Mouse (Mus musculus): ENCODE measurements around the gene Prkd1. TPM values are rescaled to one million over a fixed set of nuclear protein-coding genes. Genes with fewer than 3 reads are reported as not detected.
A peak's percentile ranks its signal among the peaks of the same experiment; 100 is the strongest.

Gene Prkd1
- 1.5 and 3.0 TPM in 2 replicates for total RNA-seq (2012; rRNA removed)

DNA sequence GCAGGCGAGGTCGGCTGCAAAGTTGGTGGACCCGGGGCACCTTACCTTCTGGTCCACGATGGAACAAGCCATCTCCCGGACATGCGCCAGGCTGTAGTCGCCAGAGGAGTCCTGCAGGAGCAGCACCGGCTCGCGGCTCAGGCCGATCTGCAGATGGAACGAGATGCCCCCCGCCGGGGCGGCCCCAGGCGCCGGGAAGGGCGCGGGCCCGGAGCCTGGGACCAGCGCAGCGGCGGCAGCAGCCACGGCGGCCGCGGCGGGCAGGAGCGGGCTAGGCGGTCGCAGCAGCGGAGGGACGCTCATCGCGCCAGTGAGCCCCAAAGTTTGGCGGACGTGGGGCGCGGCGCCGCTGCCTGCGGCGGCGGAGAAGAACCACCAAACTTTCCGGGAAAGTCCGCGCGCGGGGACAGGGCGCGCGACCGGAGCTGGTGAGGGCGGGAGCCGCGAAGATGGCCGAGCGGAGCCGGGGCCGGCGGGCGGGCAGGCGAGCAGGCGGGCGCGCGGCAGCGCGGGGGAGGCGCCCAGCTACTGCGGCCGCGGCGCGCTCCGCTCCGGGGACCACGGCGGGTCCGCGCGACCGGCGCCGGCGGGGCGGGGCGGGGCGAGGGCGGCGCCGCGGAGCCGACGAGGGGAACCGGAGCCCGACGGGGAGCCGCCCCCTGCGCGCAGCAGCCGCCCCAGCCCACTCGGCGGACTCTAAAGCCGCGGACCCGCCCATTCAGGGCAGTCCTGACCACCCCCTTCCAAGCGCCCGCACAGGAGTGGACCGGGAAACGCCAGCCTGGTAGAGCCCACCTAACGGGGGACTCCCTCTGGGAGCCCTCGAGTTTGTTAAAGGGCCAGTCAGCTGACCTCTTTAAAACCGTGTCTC is at the start of gene Prkd1:
Prkd1 (minus strand) TSS at position 428 of the 871 bp plus-strand sequence.
- Histone ChIP-seq H3K9me3 (ENCODE audit: control insufficient read depth, insufficient read depth, low read depth, low read length) (no peaks in the 10 kb centered on the region), H3K4me3 (ENCODE audit: insufficient read depth in 1 of 2, low read depth in 1 of 2, low read length in 2 of 2, poor library complexity in 1 of 2, severe bottlenecking in 1 of 2) (peak within 1 kb of the TSS; percentile 76 to 87), H3K36me3 (ENCODE audit: control insufficient read depth, insufficient read depth, low read length, poor library complexity, severe bottlenecking) (no peaks in the 10 kb centered on the region), H3K9ac (ENCODE audit: insufficient read depth, low read depth, low read length, poor library complexity, severe bottlenecking) (peak within 1 kb of the TSS; percentile 79), H3K4me1 (ENCODE audit: control insufficient read depth in 2 of 2, insufficient read depth in 2 of 2, low read length in 2 of 2, poor library complexity in 1 of 2) (no peaks in the 10 kb centered on the region), H3K27ac (ENCODE audit: insufficient read depth, low read depth, low read length, poor library complexity, severe bottlenecking) (no peak within 1 kb of the TSS)
- DNase-seq (ENCODE audit: low read depth, low spot score) = no peak
- TF ChIP-seq ZC3H11A (IDR thresholded peaks at IDR 0.05; ENCODE audit: borderline replicate concordance, low read depth, low read length) (no peak), HCFC1 (IDR thresholded peaks at IDR 0.05; ENCODE audit: borderline replicate concordance, insufficient read depth, low read length) (no peak), ZNF384 (IDR thresholded peaks at IDR 0.05; ENCODE audit: low read depth, low read length) (no peak), MAFK (IDR thresholded peaks at IDR 0.05; ENCODE audit: insufficient read depth, low read depth, low read length) (no peak), CHD2 (IDR thresholded peaks at IDR 0.05; ENCODE audit: low read depth, low read length) (no peak)
- in situ Hi-C loops (cut with MboI; ENCODE audit: low sequenced_read_pairs in 2 of 2, unreplicated experiment in 2 of 2) = no loop called here

DNA sequence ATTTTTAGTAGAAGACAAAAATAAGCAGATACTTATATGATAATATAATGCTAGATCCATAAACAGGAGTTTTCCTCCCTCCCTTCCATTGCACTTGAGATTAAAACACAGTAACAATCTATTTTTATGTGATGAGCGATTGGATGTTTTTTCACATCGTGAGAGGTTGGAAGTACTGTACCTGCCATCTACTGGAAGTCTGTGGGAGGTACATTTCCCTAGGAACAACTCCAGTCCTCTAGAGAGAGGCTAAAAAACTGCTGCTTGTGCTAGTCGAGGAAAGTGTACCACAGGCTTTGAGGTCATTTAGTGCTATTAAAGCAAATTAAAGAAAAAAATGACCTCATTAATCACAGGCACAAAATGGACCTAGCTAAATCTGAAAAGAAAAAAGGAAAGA is 48.6 kb upstream of the Prkd1 start:
- Histone ChIP-seq H3K36me3 (ENCODE audit: control insufficient read depth, insufficient read depth, low read length, poor library complexity, severe bottlenecking) (no peaks in the 10 kb centered on the region), H3K27ac (ENCODE audit: insufficient read depth, low read depth, low read length, poor library complexity, severe bottlenecking) (no peak overlapping the region), H3K9me3 (ENCODE audit: control insufficient read depth, insufficient read depth, low read depth, low read length) (no peaks in the 10 kb centered on the region), H3K9ac (ENCODE audit: insufficient read depth, low read depth, low read length, poor library complexity, severe bottlenecking) (no peak overlapping the region), H3K4me1 (ENCODE audit: control insufficient read depth in 2 of 2, insufficient read depth in 2 of 2, low read length in 2 of 2, poor library complexity in 1 of 2) (no peaks in the 10 kb centered on the region), H3K4me3 (ENCODE audit: insufficient read depth in 1 of 2, low read depth in 1 of 2, low read length in 2 of 2, poor library complexity in 1 of 2, severe bottlenecking in 1 of 2) (no peak overlapping the region)
- TF ChIP-seq CHD2 (IDR thresholded peaks at IDR 0.05; ENCODE audit: low read depth, low read length) (no peak), ZNF384 (IDR thresholded peaks at IDR 0.05; ENCODE audit: low read depth, low read length) (no peak), MAFK (IDR thresholded peaks at IDR 0.05; ENCODE audit: insufficient read depth, low read depth, low read length) (no peak), HCFC1 (IDR thresholded peaks at IDR 0.05; ENCODE audit: borderline replicate concordance, insufficient read depth, low read length) (no peak), ZC3H11A (IDR thresholded peaks at IDR 0.05; ENCODE audit: borderline replicate concordance, low read depth, low read length) (no peak)
- in situ Hi-C loops (cut with MboI; ENCODE audit: low sequenced_read_pairs in 2 of 2, unreplicated experiment in 2 of 2) = no loop called here
- DNase-seq (ENCODE audit: low read depth, low spot score) = peak; percentile 4

DNA sequence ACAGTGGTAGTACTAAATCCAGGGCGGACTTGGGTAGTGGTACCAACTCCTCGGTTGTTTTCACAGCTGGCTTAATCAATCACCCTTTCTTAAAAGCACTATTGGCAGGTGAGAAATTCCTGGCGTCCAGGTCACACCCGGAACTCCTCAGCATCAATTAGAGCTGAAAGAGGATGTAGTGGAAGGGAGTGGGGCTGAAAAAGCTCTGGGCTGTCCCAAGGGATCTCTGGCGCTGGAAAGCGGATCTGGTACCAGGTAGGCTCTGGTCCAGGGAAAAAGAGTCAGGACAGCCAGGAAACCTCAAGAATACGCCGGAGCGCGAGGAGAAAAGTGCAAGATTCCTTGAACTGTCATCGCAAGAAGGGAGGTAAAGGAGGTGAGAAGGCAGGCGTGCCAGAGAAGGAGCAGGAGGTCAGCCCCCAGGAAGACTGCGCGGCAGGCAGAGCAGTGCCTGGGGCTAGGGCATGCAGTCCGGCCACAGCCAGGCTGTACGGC is 675 bp downstream of the Prkd1 start:
- H3K4me1 ChIP-seq (ENCODE audit: control insufficient read depth in 2 of 2, insufficient read depth in 2 of 2, low read length in 2 of 2, poor library complexity in 1 of 2) = no peaks in the 10 kb centered on the region
- no peak for TF ChIP-seq CHD2 (IDR thresholded peaks at IDR 0.05; ENCODE audit: low read depth, low read length)
- peak overlapping the region; percentile 79 for H3K9ac ChIP-seq (ENCODE audit: insufficient read depth, low read depth, low read length, poor library complexity, severe bottlenecking)
- in situ Hi-C loops (cut with MboI; ENCODE audit: low sequenced_read_pairs in 2 of 2, unreplicated experiment in 2 of 2) = no loop called here
- no peak overlapping the region for H3K27ac ChIP-seq (ENCODE audit: insufficient read depth, low read depth, low read length, poor library complexity, severe bottlenecking)
- no peaks in the 10 kb centered on the region for H3K36me3 ChIP-seq (ENCODE audit: control insufficient read depth, insufficient read depth, low read length, poor library complexity, severe bottlenecking)
- peak; percentile 16 for DNase-seq (ENCODE audit: low read depth, low spot score)
- H3K9me3 ChIP-seq (ENCODE audit: control insufficient read depth, insufficient read depth, low read depth, low read length) = no peaks in the 10 kb centered on the region
- peak overlapping the region; percentile 76 to 87 for H3K4me3 ChIP-seq (ENCODE audit: insufficient read depth in 1 of 2, low read depth in 1 of 2, low read length in 2 of 2, poor library complexity in 1 of 2, severe bottlenecking in 1 of 2)

- Histone ChIP-seq H3K27ac (ENCODE audit: insufficient read depth, low read depth, low read length, poor library complexity, severe bottlenecking) (no peak overlapping the region), H3K36me3 (ENCODE audit: control insufficient read depth, insufficient read depth, low read length, poor library complexity, severe bottlenecking) (no peaks in the 10 kb centered on the region), H3K9me3 (ENCODE audit: control insufficient read depth, insufficient read depth, low read depth, low read length) (no peaks in the 10 kb centered on the region), H3K9ac (ENCODE audit: insufficient read depth, low read depth, low read length, poor library complexity, severe bottlenecking) (no peak overlapping the region), H3K4me3 (ENCODE audit: insufficient read depth in 1 of 2, low read depth in 1 of 2, low read length in 2 of 2, poor library complexity in 1 of 2, severe bottlenecking in 1 of 2) (no peak overlapping the region), H3K4me1 (ENCODE audit: control insufficient read depth in 2 of 2, insufficient read depth in 2 of 2, low read length in 2 of 2, poor library complexity in 1 of 2) (no peaks in the 10 kb centered on the region)
- DNase-seq (ENCODE audit: low read depth, low spot score) = no peak
- in situ Hi-C loops (cut with MboI; ENCODE audit: low sequenced_read_pairs in 2 of 2, unreplicated experiment in 2 of 2) = no loop called here
- TF ChIP-seq MAFK (IDR thresholded peaks at IDR 0.05; ENCODE audit: insufficient read depth, low read depth, low read length) = no peak
- TF ChIP-seq ZNF384 (IDR thresholded peaks at IDR 0.05; ENCODE audit: low read depth, low read length) = no peak
- no peak for TF ChIP-seq HCFC1 (IDR thresholded peaks at IDR 0.05; ENCODE audit: borderline replicate concordance, insufficient read depth, low read length)
- TF ChIP-seq CHD2 (IDR thresholded peaks at IDR 0.05; ENCODE audit: low read depth, low read length) = no peak
- TF ChIP-seq ZC3H11A (IDR thresholded peaks at IDR 0.05; ENCODE audit: borderline replicate concordance, low read depth, low read length) = no peak
These were observed 2.0 kb downstream of the Prkd1 start for GRCm38 (mm10) chr12:50646857-50647256.
